In the genomic region with DNA sequence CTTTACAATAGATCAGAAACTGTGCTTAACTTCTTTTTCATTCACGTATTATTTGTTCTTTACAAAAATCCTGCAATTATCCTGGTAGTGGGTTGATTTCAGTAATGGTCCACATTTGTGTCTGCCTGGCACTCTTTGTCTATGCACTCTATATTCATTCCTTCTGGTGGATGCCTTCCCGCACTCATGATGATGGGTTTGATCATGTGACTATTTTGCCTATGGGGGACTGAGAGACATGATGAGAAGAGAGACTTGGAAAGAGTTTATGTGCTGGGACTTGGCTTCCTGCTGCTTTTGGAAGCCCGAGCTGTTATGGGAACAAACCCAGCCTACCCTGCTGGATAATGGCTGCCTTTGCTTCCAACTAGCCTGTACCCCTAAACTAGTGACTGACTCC, we compare ENCODE assay signal across 24 mouse cellular contexts.
"Had no signal": no experiment of that assay in that cellular context is flagged by ENCODE, and none has a peak within 500 bp of the region (broad histone marks: within the 10 kb centered on the region; RNA-seq: fewer than 3 reads in every experiment).

No protein-coding gene starts in this region.

- H3K27me3 ChIP-seq: heart, embryonic 12.5 days; hindbrain, embryonic 13.5 days; hindbrain, embryonic 15.5 days; kidney, embryonic 15.5 days; limb, embryonic 13.5 days; limb, embryonic 15.5 days; liver, embryonic 12.5 days had no signal

- H3K36me3 ChIP-seq: heart, embryonic 10.5 days; heart, embryonic 12.5 days; hindbrain, embryonic 13.5 days; hindbrain, embryonic 15.5 days; kidney, embryonic 15.5 days; limb, embryonic 13.5 days; limb, embryonic 15.5 days; liver, embryonic 12.5 days had no signal

- H3K4me3 ChIP-seq: heart, embryonic 10.5 days; heart, embryonic 12.5 days; hindbrain, embryonic 13.5 days; hindbrain, embryonic 15.5 days; kidney, embryonic 15.5 days; limb, embryonic 13.5 days; limb, embryonic 15.5 days; liver, embryonic 12.5 days had no signal

- H3K9me3 ChIP-seq: heart, embryonic 10.5 days; heart, embryonic 12.5 days; hindbrain, embryonic 13.5 days; hindbrain, embryonic 15.5 days; kidney, embryonic 15.5 days; limb, embryonic 13.5 days; limb, embryonic 15.5 days; liver, embryonic 12.5 days had no signal

- H3K4me1 ChIP-seq: heart, embryonic 10.5 days; heart, embryonic 12.5 days; hindbrain, embryonic 13.5 days; hindbrain, embryonic 15.5 days; kidney, embryonic 15.5 days; limb, embryonic 13.5 days; limb, embryonic 15.5 days; liver, embryonic 12.5 days had no signal

- H3K27ac ChIP-seq: heart, embryonic 10.5 days; hindbrain, embryonic 13.5 days; hindbrain, embryonic 15.5 days; hindbrain, postnatal 0 days; kidney, embryonic 15.5 days; kidney, postnatal 0 days; limb, embryonic 13.5 days; limb, embryonic 15.5 days; liver, embryonic 12.5 days; liver, embryonic 14.5 days had no signal

- ATAC-seq: hindbrain, postnatal 0 days; intestine, embryonic 16.5 days; liver, embryonic 12.5 days had no signal

- H3K4me2 ChIP-seq: heart, embryonic 12.5 days; hindbrain, embryonic 13.5 days; hindbrain, embryonic 15.5 days; kidney, embryonic 15.5 days; limb, embryonic 13.5 days; limb, embryonic 15.5 days; liver, embryonic 12.5 days had no signal

- DNase-seq: gastrocnemius, postnatal 10 days; gastrocnemius, postnatal 25 days; heart, adult 18-20 months; heart, postnatal 10 days; kidney, adult 11 months; kidney, adult 2 months; kidney, adult 9 months; kidney, postnatal 14 days; kidney, postnatal 36 days; layer of hippocampus, adult 9-11 months; layer of hippocampus, postnatal 36 days; left cerebral cortex, postnatal 4 days had no signal

- H3K9ac ChIP-seq: heart, embryonic 12.5 days; hindbrain, embryonic 13.5 days; hindbrain, embryonic 15.5 days; kidney, embryonic 15.5 days; limb, embryonic 13.5 days; limb, embryonic 15.5 days; liver, embryonic 12.5 days; liver, embryonic 14.5 days had no signal
